Mouse (Mus musculus): Measurements from ENCODE around the gene Ackr2.

DNA sequence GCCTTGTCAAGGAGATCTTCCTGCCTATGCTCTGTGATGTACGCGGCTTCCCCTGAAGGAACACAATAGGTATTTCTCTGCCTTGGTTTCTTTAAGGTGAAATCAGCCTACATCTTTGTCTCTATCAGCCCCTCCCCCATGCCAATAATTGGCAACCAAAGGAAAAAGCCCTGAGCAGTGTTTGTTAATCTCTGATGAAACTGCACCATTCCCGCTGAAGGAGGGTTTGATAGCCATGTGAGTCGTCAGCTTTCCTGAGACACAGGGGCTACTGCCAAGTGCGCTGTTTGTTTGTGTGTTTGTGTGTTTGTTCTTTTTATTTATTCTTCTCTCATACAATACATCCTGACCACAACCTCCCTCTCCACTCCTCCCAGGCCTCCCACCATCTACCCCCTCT is 25.8 kb downstream of the Ackr2 start:
- no peak for TF ChIP-seq POLR2A (IDR thresholded peaks at IDR 0.05; ENCODE audit: borderline replicate concordance, insufficient read depth, low read length)
- TF ChIP-seq CTCF (IDR thresholded peaks at IDR 0.05; ENCODE audit: borderline replicate concordance, insufficient read depth, low read depth, low read length): no peak
